Mouse (Mus musculus) kidney, adult 18-20 months (tissue): ENCODE measurements at regions not wholly inside any gene's neighbourhood (a gene's known extent, or its start where the extent isn't known, plus 50 kb on each side); places are given as distances from the start of the nearest gene placed in this dataset.

Source experiments
- DNase-seq: peaks from one replicate; pipeline ENCODE4 v3.0.0; 2021

DNA sequence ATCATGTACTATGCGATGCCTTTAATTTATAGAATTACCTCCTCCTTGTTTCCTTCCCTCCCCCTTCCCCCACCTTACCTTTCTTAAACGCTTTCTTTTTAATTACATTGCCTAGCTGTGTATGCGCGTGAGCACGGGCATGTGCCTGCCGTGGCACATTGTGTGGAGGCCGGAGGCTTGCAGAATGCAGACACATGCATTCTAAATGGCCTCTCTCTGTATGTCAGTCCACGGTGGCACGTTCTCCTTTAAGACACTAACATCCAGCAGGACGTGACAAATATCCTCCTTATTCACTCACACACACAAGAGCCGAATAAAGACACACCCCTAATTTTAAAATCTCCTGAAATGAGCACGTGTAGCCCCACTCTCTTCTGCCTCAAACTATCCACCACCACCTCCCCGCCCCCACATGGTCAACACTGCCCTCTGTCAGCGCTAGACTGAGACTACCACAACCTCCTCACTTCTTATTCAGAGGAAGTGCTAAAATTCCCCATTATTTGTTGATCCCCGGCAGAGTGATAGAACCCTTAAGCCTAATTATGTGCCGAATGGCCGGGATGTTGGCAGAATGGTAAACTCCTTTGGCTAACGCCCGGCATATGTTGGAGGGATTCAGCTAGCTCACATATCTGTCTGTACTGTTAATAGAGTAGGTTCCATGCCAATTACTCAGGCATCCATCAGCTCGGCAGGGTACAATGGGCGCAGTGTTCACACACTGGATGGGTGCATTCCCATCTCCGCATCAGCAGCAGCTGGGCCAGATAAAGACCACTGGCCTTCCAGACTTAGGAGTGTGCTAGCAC is 70.5 kb upstream of the Zfp217 start:
- DNase-seq = peak; percentile 69

DNA sequence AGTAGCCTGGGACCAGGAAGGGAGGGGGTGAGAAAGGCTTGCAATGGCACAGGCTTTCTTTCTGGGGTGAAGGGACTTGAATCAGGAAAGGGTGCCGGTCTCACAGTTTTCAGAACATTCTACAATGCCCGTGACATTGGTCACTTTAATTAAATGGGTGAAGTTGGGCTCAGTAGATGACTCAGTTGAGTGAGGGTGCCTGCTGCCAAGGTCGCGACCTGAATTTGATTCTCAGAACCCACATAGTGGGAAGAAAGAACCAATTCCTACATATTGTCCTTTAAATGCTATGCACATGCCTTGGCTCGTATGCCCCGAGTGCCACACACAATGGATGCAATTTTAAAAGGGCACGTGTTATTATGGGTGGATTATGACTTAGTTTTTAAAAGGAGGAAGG is 68.4 kb upstream of the Zfp217 start:
- DNase-seq = no peak

DNA sequence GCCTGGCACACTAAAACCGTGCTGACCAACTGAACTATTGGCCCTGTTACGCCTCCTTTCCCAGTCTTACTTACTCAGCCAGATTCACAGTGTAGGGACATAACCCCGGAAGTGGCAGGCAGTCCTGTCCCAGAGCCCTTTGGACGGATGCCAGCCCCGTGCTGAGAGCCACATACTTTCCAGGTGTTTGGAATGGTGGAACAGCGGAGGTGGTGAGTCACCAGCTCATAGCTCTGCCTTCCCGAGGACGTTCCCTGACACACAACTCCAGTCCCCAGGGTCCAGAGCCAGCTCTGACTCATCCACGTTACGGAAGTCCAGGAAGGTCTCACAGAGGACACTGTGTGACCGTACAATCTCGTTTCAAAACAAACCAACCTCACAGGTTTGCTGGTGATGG is 61.2 kb upstream of the Zfp217 start:
- DNase-seq = peak; percentile 89

DNA sequence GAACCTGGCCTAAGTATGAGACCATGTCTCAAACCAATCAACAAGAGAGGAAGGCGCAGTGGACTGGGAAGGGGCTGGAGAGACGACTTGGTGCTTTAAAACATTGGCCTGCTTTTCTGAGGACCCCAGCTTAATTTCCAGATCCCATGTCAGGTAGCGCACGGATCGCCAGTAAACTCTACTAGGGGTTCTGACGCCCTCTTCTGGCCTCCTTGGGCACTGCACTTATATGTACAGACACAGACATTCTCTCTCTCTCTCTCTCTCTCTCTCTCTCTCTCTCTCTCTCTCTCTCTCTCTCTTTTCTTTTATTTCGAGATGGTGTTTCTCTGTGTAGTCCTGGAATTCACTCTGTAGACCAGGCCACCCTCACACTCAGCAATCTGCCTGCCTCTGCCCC is 60.0 kb upstream of the Zfp217 start:
- DNase-seq = no peak

DNA sequence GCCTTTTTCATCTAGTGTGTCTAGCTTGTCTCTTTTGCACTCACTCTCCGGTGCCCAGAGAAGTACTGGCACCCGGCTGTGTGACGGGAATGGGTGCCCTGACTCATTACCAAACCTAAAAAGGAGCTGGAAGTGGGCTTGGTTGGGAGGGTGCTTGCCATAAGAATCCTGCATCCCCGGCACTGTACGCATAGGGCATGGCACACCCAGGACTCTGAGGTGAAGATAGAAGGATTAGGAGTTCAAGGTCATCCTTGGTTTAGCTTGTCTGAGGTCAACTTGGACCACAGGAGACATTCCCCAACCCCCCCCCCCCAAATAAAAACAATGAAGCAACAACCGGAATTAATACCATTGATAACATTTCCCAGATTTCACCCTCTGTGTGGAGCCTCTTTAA is 59.5 kb upstream of the Zfp217 start:
- no peak for DNase-seq

DNA sequence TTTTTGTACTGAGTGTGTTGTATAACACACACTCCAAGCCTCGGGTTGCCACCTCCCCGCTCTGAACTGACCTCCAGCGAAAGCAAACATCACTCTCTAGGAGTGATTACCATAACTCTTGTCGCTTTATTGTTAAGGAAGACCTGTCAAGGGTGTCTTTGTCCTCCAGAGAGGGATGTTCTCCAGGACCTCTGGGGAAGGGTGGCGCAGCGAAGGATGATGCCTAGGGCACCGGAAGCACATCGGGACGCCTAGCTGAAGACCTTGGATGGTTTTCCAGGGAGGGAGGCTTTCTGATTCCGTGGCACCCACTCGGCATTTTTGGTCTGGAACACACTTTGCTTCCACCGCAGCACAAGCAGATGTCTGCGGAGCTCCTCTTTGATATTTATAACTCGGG is 59.0 kb upstream of the Zfp217 start:
- no peak for DNase-seq

DNA sequence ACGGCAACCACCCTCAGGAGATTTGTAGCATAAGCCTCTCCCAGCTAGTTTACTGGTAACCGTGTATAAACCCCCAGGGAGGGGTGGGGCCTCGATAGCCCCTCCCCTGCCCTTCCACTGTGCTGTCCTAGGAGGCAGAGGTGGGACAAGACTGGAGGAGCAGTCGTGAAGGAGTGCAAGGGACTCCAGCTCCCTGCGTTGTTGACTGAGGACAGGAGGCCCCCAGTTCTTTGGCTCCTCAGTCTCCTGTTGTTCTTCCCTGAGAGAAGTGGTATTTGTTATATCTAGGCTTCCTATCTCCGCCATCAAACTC is 58.5 kb upstream of the Zfp217 start:
- no peak for DNase-seq

DNA sequence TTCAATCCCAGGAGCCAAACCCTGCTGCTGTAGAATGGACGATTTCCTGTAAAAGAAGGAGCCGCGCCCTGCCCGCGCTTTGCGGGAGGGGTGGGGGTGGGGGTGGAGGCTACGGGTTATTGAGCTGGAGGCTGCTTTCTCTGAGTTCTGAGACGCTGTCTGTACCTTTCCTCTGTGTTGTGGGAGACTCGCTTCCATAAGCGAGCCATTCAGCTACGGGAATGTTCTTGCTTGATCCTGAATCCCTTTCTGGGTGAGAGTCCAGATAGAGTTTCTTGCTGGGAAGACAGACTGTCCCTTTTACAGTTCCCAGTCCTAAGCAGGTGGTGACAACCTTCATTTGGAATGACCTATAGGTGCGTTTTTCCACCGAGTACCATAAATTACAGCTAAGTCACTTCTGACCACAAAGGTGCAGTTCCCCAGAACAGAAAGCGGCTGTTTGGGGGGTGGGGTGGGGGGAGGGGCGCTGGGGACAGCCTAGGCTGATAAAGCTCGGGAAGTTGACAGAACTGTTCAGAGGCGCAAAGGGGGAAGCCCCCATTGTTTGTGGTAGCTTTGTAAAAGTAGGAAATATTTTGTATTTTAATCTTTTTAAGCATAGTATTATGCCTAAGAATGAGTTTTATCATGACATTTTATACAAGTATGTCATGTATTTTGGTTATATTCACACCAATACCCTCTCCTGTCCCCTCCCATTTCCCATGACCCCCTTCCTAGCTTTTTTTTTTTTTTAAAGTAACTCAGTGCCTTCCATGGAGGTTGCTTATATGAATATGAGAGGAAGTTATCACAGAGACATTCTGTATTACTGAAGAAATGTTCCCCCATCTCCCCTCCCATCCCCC is 57.9 kb upstream of the Zfp217 start:
- DNase-seq = no peak

DNA sequence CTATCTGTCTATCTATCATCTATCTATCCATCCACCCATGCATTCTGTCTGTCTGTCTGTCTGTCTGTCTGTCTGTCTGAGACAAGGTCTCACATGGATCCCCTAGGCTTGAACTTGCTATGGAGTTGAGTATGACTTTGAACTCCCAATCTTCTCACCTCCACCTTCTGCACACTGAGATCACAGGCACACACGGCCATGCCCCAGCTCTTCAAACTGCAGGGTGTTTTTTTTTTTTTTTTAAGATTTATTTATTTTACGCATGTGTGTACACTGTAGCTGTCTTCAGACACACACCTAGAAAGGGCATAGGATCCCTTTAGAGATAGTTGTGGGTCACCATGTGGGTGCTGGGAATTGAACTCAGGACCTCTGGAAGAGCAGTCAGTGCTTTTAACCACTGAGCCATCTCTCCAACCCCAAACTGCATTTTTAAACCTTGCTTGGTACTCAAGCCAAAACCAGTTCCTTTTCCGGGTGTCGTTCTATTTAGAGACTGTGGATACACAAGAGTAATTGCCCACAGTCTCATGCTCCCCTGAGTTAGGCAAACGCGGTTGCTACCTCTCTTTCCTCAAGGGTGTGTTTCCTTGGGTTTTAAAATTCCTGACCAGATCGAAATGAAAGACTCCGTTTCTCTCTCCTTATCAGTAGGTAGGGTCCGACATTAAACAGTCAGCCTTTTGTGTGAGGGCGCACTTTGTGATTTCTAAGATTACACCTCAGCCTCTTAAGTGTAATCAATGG is 57.0 kb upstream of the Zfp217 start:
- DNase-seq = no peak

DNA sequence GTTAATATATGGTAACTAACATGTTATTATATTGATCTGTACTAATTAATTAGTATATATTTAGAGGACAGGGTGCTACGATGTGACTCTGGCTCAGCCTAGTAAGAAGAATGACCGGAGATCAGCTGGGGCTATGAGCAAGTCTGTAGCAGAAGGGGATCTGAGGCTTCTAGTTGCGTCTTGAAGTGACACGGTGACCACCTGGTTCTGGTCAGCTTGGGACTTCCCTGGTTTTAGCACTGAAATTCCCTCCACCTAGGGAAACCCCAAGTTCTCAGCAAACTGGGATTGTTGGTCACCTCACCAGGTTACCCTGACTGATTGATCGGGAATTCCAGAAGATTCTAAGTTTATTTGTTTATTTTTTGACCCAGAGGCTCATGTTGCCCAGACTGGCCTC is 55.6 kb upstream of the Zfp217 start:
- no peak for DNase-seq

DNA sequence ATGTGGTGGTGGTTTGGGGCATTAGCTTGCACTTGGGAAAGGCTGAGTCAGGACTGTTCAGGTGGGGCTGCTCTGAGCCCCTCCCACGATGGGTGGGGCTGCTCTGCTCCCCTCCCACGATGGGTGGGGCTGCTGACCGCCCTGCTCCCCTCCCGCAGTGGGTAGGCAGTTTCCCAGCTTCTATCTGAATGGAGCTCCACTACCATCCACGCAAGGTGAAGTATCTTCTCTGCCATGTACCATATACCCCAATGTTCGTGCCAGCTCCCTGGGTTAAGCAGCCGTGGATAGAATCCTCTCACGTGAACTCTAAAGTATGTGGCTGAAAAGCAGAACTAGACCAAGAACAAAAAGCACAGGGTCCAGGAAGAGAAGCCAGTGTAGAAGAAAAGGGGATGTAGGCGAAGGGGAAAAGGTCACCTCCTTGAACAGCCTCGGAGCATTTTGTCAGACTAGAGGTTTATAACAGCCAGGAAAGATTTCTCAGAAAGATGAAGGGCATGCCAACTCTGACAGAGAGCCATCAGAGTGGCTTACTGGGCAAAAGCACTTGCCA is 54.0 kb upstream of the Zfp217 start:
- no peak for DNase-seq
